Mouse (Mus musculus) megakaryocyte progenitor cell, adult 5-6 weeks (primary cell): ENCODE measurements around the gene Rela. TPM values are rescaled to one million over a fixed set of nuclear protein-coding genes. Genes with fewer than 3 reads are reported as not detected.

Experiments used
- ATAC-seq: replicated peaks from 2 replicates; pipeline ENCODE4 v1.8.0; 2016; ENCODE audit warnings: mild to moderate bottlenecking, moderate TSS enrichment, inconsistent platforms; ENCODE audit not compliant: poor library complexity
- total RNA-seq, 2 experiments: library from RNA; stranded (forward) in 1 of 2; stranded (reverse) in 1 of 2; fragments of 157-497, 149-512 nt in 1 of 2; fragments of 200-1000 nt in 1 of 2; gene quantifications; 2 replicates each; pipeline versions ENCODE4 v1.2.3 to v1.2.4; 2015 to 2017

Rela gene
- total RNA-seq, 2 experiments from 2014 or later = 40.0 to 43.2 TPM

DNA sequence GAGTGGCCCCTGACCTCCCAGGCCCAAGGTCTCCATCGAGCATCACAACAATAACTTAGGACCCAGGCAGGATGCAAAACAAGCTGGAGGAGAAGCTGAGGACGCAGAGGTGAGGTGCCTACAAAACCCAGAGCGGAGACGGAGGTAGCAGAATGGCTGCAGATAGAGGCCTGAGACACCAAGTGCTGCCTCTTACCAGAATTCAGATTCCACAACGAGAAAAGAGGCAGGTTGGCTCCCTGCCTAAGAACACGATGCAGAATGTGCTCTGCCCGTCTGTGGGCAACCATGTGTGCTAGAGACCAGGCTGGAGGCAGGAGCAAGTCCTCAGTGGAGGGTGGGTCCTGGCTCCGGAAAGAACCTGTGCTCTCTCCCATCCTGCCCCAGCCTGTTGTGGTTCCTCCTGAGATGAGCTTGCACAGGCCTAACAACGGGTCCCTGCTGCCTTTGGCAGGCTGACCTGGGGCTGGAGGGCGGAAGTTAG, 55.7 kb downstream of the Rela start:
- ATAC-seq = no peak

DNA sequence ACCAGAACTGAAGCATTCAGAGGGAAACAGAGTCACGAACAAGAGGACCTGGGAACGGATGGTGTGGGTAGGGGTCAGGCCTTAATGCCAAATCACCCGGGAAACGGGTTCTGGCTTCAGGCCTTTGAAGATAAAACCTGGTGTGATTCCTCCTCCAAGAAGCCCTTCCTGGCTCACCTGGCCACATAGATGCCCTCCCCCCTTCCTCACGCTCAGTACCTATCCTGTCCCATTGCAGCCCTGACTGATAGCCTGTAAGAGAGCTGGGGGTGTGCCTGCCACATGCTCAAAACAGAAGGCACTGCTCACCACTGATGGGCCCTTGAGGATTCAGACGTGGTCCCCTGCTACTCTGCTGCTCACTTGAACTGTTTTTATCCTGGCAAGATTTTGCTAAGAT, 56.5 kb downstream of the Rela start:
- ATAC-seq = no peak

DNA sequence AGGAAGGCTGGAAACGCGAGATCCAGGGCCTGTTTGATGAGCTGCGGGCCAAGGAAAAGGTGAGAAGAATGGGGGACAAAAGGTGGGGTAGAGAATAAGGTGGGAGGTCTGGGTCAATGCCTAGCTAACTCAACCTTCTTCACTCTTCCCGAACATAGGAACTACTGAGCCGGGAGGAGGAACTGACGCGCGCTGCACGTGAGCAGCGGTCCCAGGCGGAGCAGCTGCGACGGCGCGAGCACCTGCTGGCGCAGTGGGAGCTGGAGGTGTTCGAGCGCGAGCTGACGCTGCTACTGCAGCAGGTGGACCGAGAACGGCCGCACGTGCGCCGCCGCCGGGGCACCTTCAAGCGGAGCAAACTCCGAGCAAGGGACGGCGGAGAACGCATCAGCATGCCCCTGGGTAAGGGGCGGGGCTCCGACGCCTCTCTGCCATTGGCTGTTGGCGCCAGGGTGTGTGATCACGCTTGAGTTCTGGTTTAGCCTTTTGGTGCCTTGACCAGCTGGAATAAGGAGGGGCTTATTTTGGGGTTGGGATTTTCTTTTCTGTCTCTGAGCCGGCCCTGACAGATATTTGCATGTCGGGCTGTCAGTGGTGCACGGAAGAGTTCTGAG, 58.7 kb downstream of the Rela start:
- ATAC-seq = no peak

Other genes with a start within 250 kb of the Rela start
- 65.3 and 65.9 TPM in 2 replicates for gene Sart1, start 248.8 kb upstream of the Rela start, total RNA-seq (2015)
- gene Sart1, start 248.8 kb upstream of the Rela start, total RNA-seq (2017) = 83.8 and 105 TPM in 2 replicates
- not detected in 2 replicates for gene Tsga10ip, start 235.0 kb upstream of the Rela start, total RNA-seq (2015)
- gene Tsga10ip, start 235.0 kb upstream of the Rela start, total RNA-seq (2017) = 0.34 TPM in 1 of 2 replicates, not detected in the other
- gene Drap1, start 212.5 kb upstream of the Rela start, total RNA-seq (2015) = 120 and 142 TPM in 2 replicates
- gene Drap1, start 212.5 kb upstream of the Rela start, total RNA-seq (2017) = 105 and 109 TPM in 2 replicates
- gene AI837181, start 212.3 kb upstream of the Rela start, total RNA-seq (2015) = 18.4 and 18.6 TPM in 2 replicates
- gene AI837181, start 212.3 kb upstream of the Rela start, total RNA-seq (2017) = 8.6 and 11.9 TPM in 2 replicates
- 0.47 and 0.98 TPM in 2 replicates for gene Fosl1, start 189.9 kb upstream of the Rela start, total RNA-seq (2015)
- gene Fosl1, start 189.9 kb upstream of the Rela start, total RNA-seq (2017) = 1.2 TPM in 1 of 2 replicates, not detected in the other
- gene Ccdc85b, start 179.6 kb upstream of the Rela start, total RNA-seq (2015) = 0.99 and 1.2 TPM in 2 replicates
- 2.5 and 3.0 TPM in 2 replicates for gene Ccdc85b, start 179.6 kb upstream of the Rela start, total RNA-seq (2017)
- 50.2 and 73.5 TPM in 2 replicates for gene Fibp, start 176.9 kb upstream of the Rela start, total RNA-seq (2015)
- 107 and 197 TPM in 2 replicates for gene Fibp, start 176.9 kb upstream of the Rela start, total RNA-seq (2017)
- 0.47 and 0.83 TPM in 2 replicates for gene Ctsw, start 169.0 kb upstream of the Rela start, total RNA-seq (2015)
- gene Ctsw, start 169.0 kb upstream of the Rela start, total RNA-seq (2017) = 0.44 and 0.79 TPM in 2 replicates
- 0.54 TPM in 1 of 2 replicates, not detected in the other for gene Efemp2, start 163.5 kb upstream of the Rela start, total RNA-seq (2015)
- gene Efemp2, start 163.5 kb upstream of the Rela start, total RNA-seq (2017) = not detected in 2 replicates
- 20.4 and 28.8 TPM in 2 replicates for gene Mus81, start 149.1 kb upstream of the Rela start, total RNA-seq (2015)
- gene Mus81, start 149.1 kb upstream of the Rela start, total RNA-seq (2017) = 10.3 and 11.6 TPM in 2 replicates
- 1,737 and 1,793 TPM in 2 replicates for gene Cfl1, start 147.0 kb upstream of the Rela start, total RNA-seq (2015)
- gene Cfl1, start 147.0 kb upstream of the Rela start, total RNA-seq (2017) = 1,233 and 1,355 TPM in 2 replicates
- 0.66 and 1.7 TPM in 2 replicates for gene 1700020D05Rik, start 133.7 kb upstream of the Rela start, total RNA-seq (2015)
- 1.5 TPM in 1 of 2 replicates, not detected in the other for gene 1700020D05Rik, start 133.7 kb upstream of the Rela start, total RNA-seq (2017)
- 0.73 and 2.8 TPM in 2 replicates for gene Snx32, start 126.9 kb upstream of the Rela start, total RNA-seq (2015)
- gene Snx32, start 126.9 kb upstream of the Rela start, total RNA-seq (2017) = 1.7 and 1.9 TPM in 2 replicates
- not detected in 2 replicates for gene Ovol1, start 76.8 kb upstream of the Rela start, total RNA-seq (2015)
- not detected in 2 replicates for gene Ovol1, start 76.8 kb upstream of the Rela start, total RNA-seq (2017)
- gene Ap5b1, start 69.5 kb upstream of the Rela start, total RNA-seq (2015) = 8.9 and 10.5 TPM in 2 replicates
- 7.4 and 9.6 TPM in 2 replicates for gene Ap5b1, start 69.5 kb upstream of the Rela start, total RNA-seq (2017)
- gene Rnaseh2c, start 35.6 kb upstream of the Rela start, total RNA-seq (2015) = 80.3 and 150 TPM in 2 replicates
- 83.2 and 112 TPM in 2 replicates for gene Rnaseh2c, start 35.6 kb upstream of the Rela start, total RNA-seq (2017)
- 35.1 and 40.2 TPM in 2 replicates for gene Kat5, start 27.2 kb upstream of the Rela start, total RNA-seq (2015)
- gene Kat5, start 27.2 kb upstream of the Rela start, total RNA-seq (2017) = 51.8 and 60.1 TPM in 2 replicates
- gene Sipa1, start 26.2 kb downstream of the Rela start, total RNA-seq (2015) = 16.4 and 24.2 TPM in 2 replicates
- 19.2 and 24.0 TPM in 2 replicates for gene Sipa1, start 26.2 kb downstream of the Rela start, total RNA-seq (2017)
- gene Map3k11, start 51.3 kb downstream of the Rela start, total RNA-seq (2015) = 13.0 and 16.1 TPM in 2 replicates
- 19.2 and 22.9 TPM in 2 replicates for gene Map3k11, start 51.3 kb downstream of the Rela start, total RNA-seq (2017)
- gene Pcnx3, start 51.4 kb downstream of the Rela start, total RNA-seq (2015) = 21.6 and 24.5 TPM in 2 replicates
- gene Pcnx3, start 51.4 kb downstream of the Rela start, total RNA-seq (2017) = 15.6 and 15.7 TPM in 2 replicates
- not detected in 2 replicates for gene Kcnk7, start 66.9 kb downstream of the Rela start, total RNA-seq (2015)
- gene Kcnk7, start 66.9 kb downstream of the Rela start, total RNA-seq (2017) = 0.14 TPM in 1 of 2 replicates, not detected in the other
- gene Ehbp1l1, start 88.8 kb downstream of the Rela start, total RNA-seq (2015) = 7.9 and 8.1 TPM in 2 replicates
- 27.2 and 30.3 TPM in 2 replicates for gene Ehbp1l1, start 88.8 kb downstream of the Rela start, total RNA-seq (2017)
- 40.5 and 42.3 TPM in 2 replicates for gene Fam89b, start 92.2 kb downstream of the Rela start, total RNA-seq (2015)
- 20.3 and 22.9 TPM in 2 replicates for gene Fam89b, start 92.2 kb downstream of the Rela start, total RNA-seq (2017)
- 6.1 and 7.6 TPM in 2 replicates for gene Ltbp3, start 103.4 kb downstream of the Rela start, total RNA-seq (2015)
- gene Ltbp3, start 103.4 kb downstream of the Rela start, total RNA-seq (2017) = 2.7 and 5.6 TPM in 2 replicates
- 15.7 and 19.9 TPM in 2 replicates for gene Scyl1, start 133.9 kb downstream of the Rela start, total RNA-seq (2015)
- 23.9 and 28.2 TPM in 2 replicates for gene Scyl1, start 133.9 kb downstream of the Rela start, total RNA-seq (2017)
- 15.7 and 16.3 TPM in 2 replicates for gene Frmd8, start 237.8 kb downstream of the Rela start, total RNA-seq (2015)
- 16.2 and 17.7 TPM in 2 replicates for gene Frmd8, start 237.8 kb downstream of the Rela start, total RNA-seq (2017)
- gene Slc25a45, start 240.3 kb downstream of the Rela start, total RNA-seq (2015) = 28.7 and 30.5 TPM in 2 replicates
- gene Slc25a45, start 240.3 kb downstream of the Rela start, total RNA-seq (2017) = 30.2 and 39.5 TPM in 2 replicates